Mouse (Mus musculus) liver, postnatal 0 days (tissue): ENCODE measurements around the gene Nr2f1.

ENCODE experiments used
- CTCF ChIP-seq: sonication (generic); IDR thresholded peaks from 2 replicates; pipeline ENCODE4 v1.5.1; 2016; ENCODE audit warnings: antibody characterized with exemption, low read depth
- EP300 ChIP-seq: IDR thresholded peaks from 2 replicates; pipeline ENCODE4 v1.6.1; 2016; ENCODE audit warnings: antibody characterized with exemption, low read depth, mild to moderate bottlenecking

DNA sequence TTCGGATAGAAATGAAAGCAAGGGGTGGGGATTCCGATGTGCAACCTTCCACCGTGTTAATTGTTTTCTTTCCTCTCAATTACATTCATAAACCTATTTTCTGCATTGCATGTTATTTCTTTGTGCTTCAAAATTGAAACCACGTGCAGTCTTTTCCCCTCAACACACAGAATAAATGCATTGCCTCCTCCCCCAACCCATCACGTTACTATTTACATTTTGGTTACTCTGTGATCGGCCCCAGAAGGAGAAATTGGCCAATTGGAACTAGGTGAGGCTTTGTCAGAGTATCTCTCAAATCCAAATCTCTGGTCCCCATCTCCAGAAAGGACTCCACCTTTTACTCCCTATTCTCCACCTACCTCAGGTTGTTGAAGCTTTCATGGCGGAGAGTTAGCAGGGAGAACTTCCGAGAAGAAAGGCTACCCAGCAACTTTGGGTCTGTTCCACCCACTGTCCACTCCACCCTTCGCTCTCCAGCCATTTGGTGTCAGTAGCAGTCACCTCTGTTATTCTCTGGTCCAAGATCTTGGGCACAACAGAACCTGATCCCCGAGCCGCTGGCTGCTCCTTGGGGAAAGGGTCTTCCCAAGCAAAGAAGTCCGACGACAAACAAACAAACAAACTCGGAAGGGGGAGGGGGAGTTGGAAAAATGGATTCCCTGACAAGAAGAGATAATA is 14.6 kb downstream of the Nr2f1 start:
- TF ChIP-seq CTCF (no peak), EP300 (no peak)
